Mouse (Mus musculus) ES-E14 (cell line): Measurements from ENCODE around the gene Ctsh. TPM values are rescaled to one million over a fixed set of nuclear protein-coding genes. Genes with fewer than 3 reads are reported as not detected.
A peak's percentile ranks its signal among the peaks of the same experiment; 100 is the strongest.

Experiments used
- DNase-seq: peaks from one replicate; pipeline ENCODE4 v3.0.0-alpha.2; 2013; ENCODE audit warnings: low read depth, low spot score
- H3K27ac ChIP-seq: 2 replicates; pipeline ENCODE4 v1.5.1; 2012; ENCODE audit warnings: low read depth, mild to moderate bottlenecking, low read length, moderate library complexity, mixed read lengths; ENCODE audit not compliant: poor library complexity, insufficient read depth, severe bottlenecking
- H3K36me3 ChIP-seq: 2 replicates; pipeline ENCODE4 v1.6.1; 2012; ENCODE audit warnings: mild to moderate bottlenecking, low read length, moderate library complexity, mixed read lengths; ENCODE audit not compliant: control insufficient read depth, poor library complexity, insufficient read depth, severe bottlenecking
- H3K4me1 ChIP-seq, 2 experiments: fragments of 150-350 bp in 1 of 2; sonication (generic) in 1 of 2; 2 replicates each; pipeline ENCODE4 v1.6.1; 2012; ENCODE audit warnings: low read length in 2 of 2, mild to moderate bottlenecking in 1 of 2, mixed read lengths in 1 of 2; ENCODE audit not compliant: control insufficient read depth in 2 of 2, insufficient read depth in 2 of 2, poor library complexity in 1 of 2
- H3K4me3 ChIP-seq, 2 experiments: fragments of 150-350 bp in 1 of 2; sonication (generic) in 1 of 2; 2 replicates each; pipeline ENCODE4 v1.5.1; 2012; ENCODE audit warnings: low read length in 2 of 2, low read depth in 1 of 2, mild to moderate bottlenecking in 1 of 2, mixed read lengths in 1 of 2; ENCODE audit not compliant: insufficient read depth in 1 of 2, poor library complexity in 1 of 2, severe bottlenecking in 1 of 2
- H3K9ac ChIP-seq: 2 replicates; pipeline ENCODE4 v1.6.1; 2012; ENCODE audit warnings: low read depth, mild to moderate bottlenecking, low read length, mixed read lengths; ENCODE audit not compliant: poor library complexity, insufficient read depth, severe bottlenecking
- H3K9me3 ChIP-seq: fragments of 150-350 bp; sonication (generic); 2 replicates; pipeline ENCODE4 v1.6.1; 2012; ENCODE audit warnings: low read depth, mild to moderate bottlenecking, low read length; ENCODE audit not compliant: control insufficient read depth, insufficient read depth
- CHD2 ChIP-seq: IDR thresholded peaks from 2 replicates; pipeline ENCODE4 v1.6.1; 2014; ENCODE audit warnings: mild to moderate bottlenecking, low read depth, low read length, inconsistent platforms
- HCFC1 ChIP-seq: IDR thresholded peaks from 2 replicates; pipeline ENCODE4 v1.6.1; 2012; ENCODE audit warnings: low read length, inconsistent platforms, borderline replicate concordance; ENCODE audit not compliant: insufficient read depth
- MAFK ChIP-seq: IDR thresholded peaks from 2 replicates; pipeline ENCODE4 v1.6.1; 2014; ENCODE audit warnings: mild to moderate bottlenecking, low read depth, low read length, inconsistent platforms; ENCODE audit not compliant: insufficient read depth
- ZC3H11A ChIP-seq: IDR thresholded peaks from 2 replicates; pipeline ENCODE4 v1.6.1; 2012; ENCODE audit warnings: low read depth, mild to moderate bottlenecking, inconsistent platforms, low read length, borderline replicate concordance
- ZNF384 ChIP-seq: IDR thresholded peaks from 2 replicates; pipeline ENCODE4 v1.6.1; 2012; ENCODE audit warnings: low read depth, low read length, inconsistent platforms
- in situ Hi-C, 2 experiments: fragments of 600-800 bp; cut with MboI; formaldehyde crosslinking; loops; one replicate each; pipeline ENCODE4 v1.15.1; 2025; ENCODE audit warnings: low sequenced_read_pairs in 2 of 2, inconsistent platforms in 1 of 2; ENCODE audit not compliant: unreplicated experiment in 2 of 2
- total RNA-seq: library from RNA; depleted of rRNA; stranded (reverse); fragments of 300-350 nt; gene quantifications from 2 replicates; pipeline ENCODE4 v1.2.3, GENCODE M21; 2012; rRNA removed

The Ctsh gene
- 3.3 and 5.4 TPM in 2 replicates for total RNA-seq

DNA sequence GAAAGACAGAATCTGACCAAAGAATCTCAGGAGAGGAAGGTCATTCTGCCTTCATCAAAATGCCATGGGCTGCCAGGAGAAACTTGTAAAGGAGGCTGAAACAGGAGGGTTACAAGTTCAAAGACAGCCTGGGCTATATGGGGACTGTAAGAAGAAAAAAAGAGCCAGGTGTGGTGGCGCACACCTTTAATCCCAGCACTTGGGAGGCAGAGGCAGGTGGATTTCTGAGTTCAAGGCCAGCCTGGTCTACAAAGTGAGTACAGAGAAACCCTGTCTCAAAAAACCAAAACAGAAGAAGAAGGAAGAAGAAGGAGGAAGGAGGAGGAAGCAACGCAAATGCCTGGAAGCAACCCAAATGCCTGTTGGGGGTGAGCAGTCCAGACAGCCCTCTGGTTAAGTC is at the start of gene Ctsh:
Gene Ctsh, plus strand, starts transcription at position 301 of the 400 bp plus-strand sequence.
- H3K9ac ChIP-seq = peak within 1 kb of the TSS; percentile 38; the same call in 1 of the 2 replicates
- H3K9me3 ChIP-seq = no peaks in the 10 kb centered on the region
- H3K27ac ChIP-seq = no peak within 1 kb of the TSS
- H3K36me3 ChIP-seq = no peaks in the 10 kb centered on the region
- TF ChIP-seq HCFC1 = no peak
- TF ChIP-seq ZC3H11A = no peak
- TF ChIP-seq ZNF384 = no peak
- TF ChIP-seq CHD2 = no peak
- no peak for TF ChIP-seq MAFK
- peak within 1 kb of the TSS; percentile 61 to 65 for H3K4me3 ChIP-seq
- H3K4me1 ChIP-seq = no peaks in the 10 kb centered on the region; a peak in 1 of 4 replicates
- no peak for DNase-seq
- in situ Hi-C loops = no loop called here

DNA sequence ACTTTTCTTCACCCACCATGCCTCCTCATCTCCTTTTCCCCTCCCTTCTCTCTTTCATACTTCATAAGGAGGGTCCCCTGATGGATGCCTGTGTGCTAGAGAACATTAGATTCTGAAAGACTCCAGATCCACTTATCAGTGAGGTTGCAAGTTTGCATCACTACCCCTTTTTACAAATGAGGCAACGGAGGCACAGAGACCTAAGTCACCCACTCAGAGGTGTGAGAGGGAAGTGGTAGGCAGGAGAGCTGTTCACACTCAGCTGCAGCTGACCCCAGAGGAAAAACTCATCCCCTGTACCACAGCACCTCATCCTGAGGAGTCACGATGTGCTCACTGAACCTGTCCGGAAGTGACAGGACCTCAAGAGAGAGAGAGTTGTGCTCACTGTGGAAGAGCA is 47.5 kb upstream of the Ctsh start:
- in situ Hi-C loops = no loop called here
- no peak overlapping the region for H3K27ac ChIP-seq
- no peak for TF ChIP-seq MAFK
- TF ChIP-seq ZC3H11A = no peak
- TF ChIP-seq ZNF384 = no peak
- TF ChIP-seq HCFC1 = no peak
- no peak for TF ChIP-seq CHD2
- no peaks in the 10 kb centered on the region for H3K9me3 ChIP-seq
- no peak overlapping the region for H3K4me3 ChIP-seq
- H3K36me3 ChIP-seq = no peaks in the 10 kb centered on the region
- no peak overlapping the region for H3K9ac ChIP-seq
- no peaks in the 10 kb centered on the region for H3K4me1 ChIP-seq
- DNase-seq = no peak

DNA sequence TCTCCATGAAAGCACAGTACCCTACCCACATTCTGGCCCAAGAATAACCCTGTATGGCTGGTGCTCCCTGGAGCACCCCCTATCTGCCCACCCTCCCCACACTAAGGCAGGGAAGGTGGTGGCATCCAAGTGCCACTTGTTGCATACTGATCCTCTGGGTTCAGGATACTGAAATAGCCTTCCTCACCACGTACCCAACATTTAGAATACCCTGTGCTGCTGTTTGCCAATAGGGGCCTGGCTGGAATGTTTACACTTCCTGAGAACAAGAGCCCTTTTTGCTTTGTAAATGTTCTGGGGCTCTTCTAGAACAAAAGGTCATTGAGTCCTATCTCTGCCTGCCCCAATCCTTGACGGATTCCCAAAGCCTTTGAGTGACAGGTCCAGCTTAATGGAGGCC is 46.9 kb upstream of the Ctsh start:
- H3K4me3 ChIP-seq = no peak overlapping the region
- no peak for TF ChIP-seq MAFK
- TF ChIP-seq ZNF384 = no peak
- no peak for DNase-seq
- no peaks in the 10 kb centered on the region for H3K36me3 ChIP-seq
- no peak overlapping the region for H3K27ac ChIP-seq
- H3K9me3 ChIP-seq = no peaks in the 10 kb centered on the region
- in situ Hi-C loops = no loop called here
- H3K9ac ChIP-seq = no peak overlapping the region
- H3K4me1 ChIP-seq = no peaks in the 10 kb centered on the region

DNA sequence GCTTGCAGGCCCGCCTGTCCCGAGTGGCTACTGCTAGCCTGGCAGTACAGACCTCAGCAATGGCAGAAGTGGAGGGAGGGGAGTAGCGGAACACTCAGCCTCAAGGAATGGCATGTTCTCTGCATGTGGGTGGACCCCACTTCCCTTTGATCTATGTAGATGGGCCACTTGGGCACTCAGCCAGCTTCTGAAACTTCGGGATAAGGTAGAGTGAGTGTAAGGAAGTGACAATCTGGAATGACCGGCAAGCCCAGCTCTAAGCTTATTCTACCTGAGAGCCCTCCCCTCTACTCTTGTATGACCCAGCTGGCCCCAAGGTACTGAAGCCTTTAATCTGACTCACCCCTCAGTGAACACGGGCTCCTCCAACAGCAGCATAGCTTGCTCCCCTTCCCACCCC is 45.8 kb upstream of the Ctsh start:
- TF ChIP-seq ZNF384 (no peak), CHD2 (no peak), MAFK (no peak), ZC3H11A (no peak), HCFC1 (no peak)
- in situ Hi-C loops = no loop called here
- H3K9ac ChIP-seq = no peak overlapping the region
- H3K27ac ChIP-seq = no peak overlapping the region
- no peaks in the 10 kb centered on the region for H3K36me3 ChIP-seq
- no peaks in the 10 kb centered on the region for H3K9me3 ChIP-seq
- no peaks in the 10 kb centered on the region for H3K4me1 ChIP-seq
- DNase-seq = no peak
- H3K4me3 ChIP-seq = no peak overlapping the region

DNA sequence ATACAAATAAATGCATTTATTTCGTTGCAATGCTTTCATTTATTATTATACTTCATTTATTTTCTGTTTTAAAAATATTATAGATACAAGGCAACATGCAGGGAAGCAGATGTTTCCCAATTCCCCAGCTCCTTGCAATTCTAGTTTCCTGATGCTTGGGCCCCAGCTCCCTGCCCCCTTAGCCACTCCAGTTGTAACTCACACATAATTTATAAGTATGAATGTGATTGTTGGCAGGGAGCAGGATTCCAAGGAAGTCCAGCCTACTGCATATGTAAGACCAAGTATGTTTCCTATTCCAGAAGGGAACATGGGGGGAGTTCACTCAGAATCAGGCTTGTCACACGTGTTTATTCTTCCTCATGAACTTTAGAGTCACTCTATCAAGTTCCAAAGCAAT is 42.1 kb upstream of the Ctsh start:
- Histone ChIP-seq H3K4me3 (no peak overlapping the region), H3K9ac (no peak overlapping the region), H3K4me1 (no peaks in the 10 kb centered on the region), H3K36me3 (no peaks in the 10 kb centered on the region), H3K27ac (no peak overlapping the region), H3K9me3 (no peaks in the 10 kb centered on the region)
- in situ Hi-C loops = no loop called here
- no peak for DNase-seq
- TF ChIP-seq ZNF384 (no peak), HCFC1 (no peak), CHD2 (no peak), ZC3H11A (no peak), MAFK (no peak)
